Mouse (Mus musculus): ENCODE measurements around the gene Hsf4. TPM values are rescaled to one million over a fixed set of nuclear protein-coding genes. Genes with fewer than 3 reads are reported as not detected.

Gene Hsf4
- polyA plus RNA-seq, 1 experiment from 2014 or later: 0.13 TPM

GRCm38 (mm10) chr8:105260371-105261099, 9.1 kb upstream of the Hsf4 start:
- H3K4me2 ChIP-seq: no peak overlapping the region
- ATAC-seq (ENCODE audit: insufficient number of reproducible peaks, insufficient read depth, low FRiP score, low TSS enrichment, low read depth): no peak
- WGBS: 65% methylated on average over 7 of the region's 7 CpGs

GRCm38 (mm10) chr8:105261326-105261980, 8.1 kb upstream of the Hsf4 start:
- Histone ChIP-seq H3K36me3 (no peaks in the 10 kb centered on the region), H3K9ac (replicated peaks) (no peak overlapping the region), H3K27me3 (peaks cover 94% of the 10 kb centered on the region), H3K4me3 (replicated peaks) (no peak overlapping the region), H3K4me1 (replicated peaks) (peaks cover 21% of the 10 kb centered on the region), H3K4me2 (no peak overlapping the region), H3K9me3 (peaks cover 5% of the 10 kb centered on the region; the same call in 1 of the 2 replicates), H3K27ac (no peak overlapping the region)
- WGBS: 85% methylated on average over 12 of the region's 12 CpGs
- ATAC-seq (ENCODE audit: insufficient number of reproducible peaks, insufficient read depth, low FRiP score, low TSS enrichment, low read depth): no peak

More at GRCm38 (mm10) chr8:105260371-105261099, 9.1 kb upstream of the Hsf4 start:
- no peaks in the 10 kb centered on the region for H3K36me3 ChIP-seq
- H3K4me1 ChIP-seq (replicated peaks): peaks cover 23% of the 10 kb centered on the region
- 0 out of 2 replicates have a peak overlapping the region, but pooled peaks have one; percentile 4 for H3K9ac ChIP-seq (replicated peaks)
- no peaks in the 10 kb centered on the region for H3K9me3 ChIP-seq
- no peak overlapping the region for H3K4me3 ChIP-seq (replicated peaks)
- no peak overlapping the region for H3K27ac ChIP-seq
- peaks cover 94% of the 10 kb centered on the region for H3K27me3 ChIP-seq

- Histone ChIP-seq H3K4me3 (replicated peaks) (peak overlapping the region; percentile 69), H3K4me2 (peak overlapping the region; percentile 83; the same call in 1 of the 2 replicates), H3K27me3 (peaks cover 96% of the 10 kb centered on the region), H3K9me3 (peaks cover 6% of the 10 kb centered on the region; the same call in 1 of the 2 replicates), H3K27ac (no peak overlapping the region), H3K36me3 (no peaks in the 10 kb centered on the region), H3K4me1 (replicated peaks) (peaks cover 29% of the 10 kb centered on the region), H3K9ac (replicated peaks) (no peak overlapping the region)
- 42% methylated on average over 16 of the region's 16 CpGs for WGBS
- no peak for ATAC-seq (ENCODE audit: insufficient number of reproducible peaks, insufficient read depth, low FRiP score, low TSS enrichment, low read depth)
These were observed 6.2 kb upstream of the Hsf4 start for GRCm38 (mm10) chr8:105263244-105263912.

GRCm38 (mm10) chr8:105264024-105264982, 5.3 kb upstream of the Hsf4 start, which contains the start of the genes Tradd and Fbxl8:
TSS of gene Tradd (minus strand) at chr8:105264609.
TSS of gene Fbxl8 (plus strand) at chr8:105264648.
- H3K9me3 ChIP-seq: peaks cover 6% of the 10 kb centered on the region; the same call in 1 of the 2 replicates
- peak within 1 kb of the TSS; percentile 60 for H3K9ac ChIP-seq (replicated peaks)
- peak; percentile 42 for ATAC-seq (ENCODE audit: insufficient number of reproducible peaks, insufficient read depth, low FRiP score, low TSS enrichment, low read depth)
- H3K36me3 ChIP-seq: no peaks in the 10 kb centered on the region
- peak within 1 kb of the TSS; percentile 69 for H3K4me3 ChIP-seq (replicated peaks)
- no peak within 1 kb of the TSS for H3K27ac ChIP-seq
- H3K4me2 ChIP-seq: peak within 1 kb of the TSS; percentile 83
- under 1% methylated on average over 54 of the region's 54 CpGs for WGBS
- peaks cover 96% of the 10 kb centered on the region for H3K27me3 ChIP-seq
- peaks cover 28% of the 10 kb centered on the region for H3K4me1 ChIP-seq (replicated peaks)

- peaks cover 6% of the 10 kb centered on the region; the same call in 1 of the 2 replicates for H3K9me3 ChIP-seq
- ATAC-seq (ENCODE audit: insufficient number of reproducible peaks, insufficient read depth, low FRiP score, low TSS enrichment, low read depth): no peak
- peaks cover 96% of the 10 kb centered on the region for H3K27me3 ChIP-seq
- no peak overlapping the region for H3K27ac ChIP-seq
- peak overlapping the region; percentile 69 for H3K4me3 ChIP-seq (replicated peaks)
- WGBS: 7% methylated on average over 10 of the region's 10 CpGs
- H3K4me1 ChIP-seq (replicated peaks): peaks cover 29% of the 10 kb centered on the region
- peak overlapping the region; percentile 60; the same call in 1 of the 2 replicates for H3K9ac ChIP-seq (replicated peaks)
- H3K4me2 ChIP-seq: peak overlapping the region; percentile 83
- H3K36me3 ChIP-seq: no peaks in the 10 kb centered on the region
These were observed 4.5 kb upstream of the Hsf4 start for GRCm38 (mm10) chr8:105265128-105265527.

- Histone ChIP-seq H3K27ac (no peak overlapping the region), H3K4me2 (no peak overlapping the region), H3K9ac (replicated peaks) (0 out of 2 replicates have a peak overlapping the region, but pooled peaks have one; percentile 23), H3K4me1 (replicated peaks) (peaks cover 38% of the 10 kb centered on the region), H3K9me3 (peaks cover 6% of the 10 kb centered on the region; the same call in 1 of the 2 replicates), H3K4me3 (replicated peaks) (no peak overlapping the region), H3K27me3 (peaks cover 96% of the 10 kb centered on the region), H3K36me3 (no peaks in the 10 kb centered on the region)
- no peak for ATAC-seq (ENCODE audit: insufficient number of reproducible peaks, insufficient read depth, low FRiP score, low TSS enrichment, low read depth)
- WGBS: 12% methylated on average over 13 of the region's 13 CpGs
These were observed 2.8 kb upstream of the Hsf4 start for GRCm38 (mm10) chr8:105266775-105267174.

GRCm38 (mm10) chr8:105268342-105269074, 1.1 kb upstream of the Hsf4 start:
- WGBS: under 1% methylated on average over 65 of the region's 65 CpGs

GRCm38 (mm10) chr8:105269075-105269458, 534 bp upstream of the Hsf4 start:
- Histone ChIP-seq H3K4me2 (peak overlapping the region; percentile 86), H3K27ac (no peak overlapping the region), H3K9ac (replicated peaks) (peak overlapping the region; percentile 57), H3K9me3 (peaks cover 6% of the 10 kb centered on the region; the same call in 1 of the 2 replicates), H3K4me1 (replicated peaks) (peaks cover 40% of the 10 kb centered on the region), H3K4me3 (replicated peaks) (peak overlapping the region; percentile 51), H3K27me3 (peaks cover 99% of the 10 kb centered on the region), H3K36me3 (no peaks in the 10 kb centered on the region)
- WGBS: 1% methylated on average over 10 of the region's 10 CpGs
- no peak for ATAC-seq (ENCODE audit: insufficient number of reproducible peaks, insufficient read depth, low FRiP score, low TSS enrichment, low read depth)

More at GRCm38 (mm10) chr8:105268342-105269074, 1.1 kb upstream of the Hsf4 start:
- Histone ChIP-seq H3K36me3 (no peaks in the 10 kb centered on the region), H3K27me3 (peaks cover 99% of the 10 kb centered on the region), H3K4me3 (replicated peaks) (peak overlapping the region; percentile 51), H3K4me1 (replicated peaks) (peaks cover 40% of the 10 kb centered on the region), H3K4me2 (peak overlapping the region; percentile 86), H3K9me3 (peaks cover 6% of the 10 kb centered on the region; the same call in 1 of the 2 replicates), H3K9ac (replicated peaks) (peak overlapping the region; percentile 57), H3K27ac (no peak overlapping the region)
- ATAC-seq (ENCODE audit: insufficient number of reproducible peaks, insufficient read depth, low FRiP score, low TSS enrichment, low read depth): peak; percentile 54

GRCm38 (mm10) chr8:105270101-105270915, 707 bp downstream of the Hsf4 start:
- peak overlapping the region; percentile 86 for H3K4me2 ChIP-seq
- peaks cover 99% of the 10 kb centered on the region for H3K27me3 ChIP-seq
- H3K9me3 ChIP-seq: peaks cover 6% of the 10 kb centered on the region; the same call in 1 of the 2 replicates
- no peak overlapping the region for H3K9ac ChIP-seq (replicated peaks)
- 2% methylated on average over 39 of the region's 39 CpGs for WGBS
- H3K36me3 ChIP-seq: no peaks in the 10 kb centered on the region
- peak overlapping the region; percentile 51 for H3K4me3 ChIP-seq (replicated peaks)
- peaks cover 36% of the 10 kb centered on the region for H3K4me1 ChIP-seq (replicated peaks)
- peak; percentile 0; the same call in 1 of the 2 replicates for ATAC-seq (ENCODE audit: insufficient number of reproducible peaks, insufficient read depth, low FRiP score, low TSS enrichment, low read depth)
- H3K27ac ChIP-seq: no peak overlapping the region

Data from limb, embryonic 12.5 days (tissue).